Mouse (Mus musculus) neural tube, embryonic 10.5 days (tissue): Measurements from ENCODE around the gene Dnajb3.

Experiments used
- DNase-seq: peaks from one replicate; pipeline ENCODE4 v3.0.0-alpha.2; 2017; ENCODE audit warnings: low spot score; ENCODE audit errors: extremely low spot score

The Dnajb3 gene

GRCm38 (mm10) chr1:88205294-88205922, at the start of gene Dnajb3:
Gene Dnajb3, minus strand, starts transcription at chr1:88205782.
- DNase-seq = peak; percentile 90

GRCm38 (mm10) chr1:88254793-88255465, 49.3 kb upstream of the Dnajb3 start:
- no peak for DNase-seq

GRCm38 (mm10) chr1:88253540-88253939, 48.0 kb upstream of the Dnajb3 start:
- DNase-seq = no peak

GRCm38 (mm10) chr1:88253106-88253505, 47.5 kb upstream of the Dnajb3 start:
- no peak for DNase-seq

GRCm38 (mm10) chr1:88250023-88250422, 44.4 kb upstream of the Dnajb3 start:
- no peak for DNase-seq

- no peak for DNase-seq
Measured at GRCm38 (mm10) chr1:88249596-88249995, 44.0 kb upstream of the Dnajb3 start.

GRCm38 (mm10) chr1:88248658-88249057, 43.1 kb upstream of the Dnajb3 start:
- no peak for DNase-seq

- DNase-seq = no peak
Measured at GRCm38 (mm10) chr1:88247660-88248059, 42.1 kb upstream of the Dnajb3 start.

GRCm38 (mm10) chr1:88246386-88246785, 40.8 kb upstream of the Dnajb3 start:
- DNase-seq = no peak

- no peak for DNase-seq
Measured at GRCm38 (mm10) chr1:88245881-88246280, 40.3 kb upstream of the Dnajb3 start.

GRCm38 (mm10) chr1:88243861-88244260, 38.3 kb upstream of the Dnajb3 start:
- DNase-seq = no peak

GRCm38 (mm10) chr1:88240579-88240978, 35.0 kb upstream of the Dnajb3 start:
- DNase-seq = no peak

GRCm38 (mm10) chr1:88240072-88240471, 34.5 kb upstream of the Dnajb3 start:
- no peak for DNase-seq

GRCm38 (mm10) chr1:88238771-88239170, 33.2 kb upstream of the Dnajb3 start:
- no peak for DNase-seq

- DNase-seq = no peak
Measured at GRCm38 (mm10) chr1:88237311-88237710, 31.7 kb upstream of the Dnajb3 start.

- DNase-seq = no peak
Measured at GRCm38 (mm10) chr1:88235894-88236415, 30.4 kb upstream of the Dnajb3 start.

- DNase-seq = no peak
Measured at GRCm38 (mm10) chr1:88235046-88235893, 29.7 kb upstream of the Dnajb3 start.

GRCm38 (mm10) chr1:88234646-88235045, 29.1 kb upstream of the Dnajb3 start:
- no peak for DNase-seq

GRCm38 (mm10) chr1:88234248-88234610, 28.6 kb upstream of the Dnajb3 start:
- no peak for DNase-seq

- no peak for DNase-seq
Measured at GRCm38 (mm10) chr1:88233421-88234247, 28.1 kb upstream of the Dnajb3 start.
